Mouse (Mus musculus): ENCODE measurements at regions not wholly inside any gene's neighbourhood (a gene's known extent, or its start where the extent isn't known, plus 50 kb on each side); places are given as distances from the start of the nearest gene placed in this dataset.
A peak's percentile ranks its signal among the peaks of the same experiment; 100 is the strongest.

- DNase-seq (ENCODE audit: low spot score in 2 of 2): no peak
These were observed 52.2 kb upstream of the Foxo6 start for GRCm38 (mm10) chr4:120339371-120339770.

GRCm38 (mm10) chr4:120340686-120341085 lies 53.5 kb upstream of the Foxo6 start:
- no peak for DNase-seq (ENCODE audit: low spot score in 2 of 2)

GRCm38 (mm10) chr4:120341933-120342332 lies 54.8 kb upstream of the Foxo6 start:
- no peak for DNase-seq (ENCODE audit: low spot score in 2 of 2)

- DNase-seq (ENCODE audit: low spot score in 2 of 2): no peak
These were observed 55.5 kb upstream of the Foxo6 start for GRCm38 (mm10) chr4:120342658-120343057.

GRCm38 (mm10) chr4:120345676-120346465 lies 58.7 kb upstream of the Foxo6 start:
- DNase-seq (ENCODE audit: low spot score in 2 of 2): no peak

- DNase-seq (ENCODE audit: low spot score in 2 of 2): no peak
These were observed 55.2 kb upstream of the Scmh1 start for GRCm38 (mm10) chr4:120349841-120350240.

GRCm38 (mm10) chr4:120353784-120354183 lies 51.3 kb upstream of the Scmh1 start:
- DNase-seq (ENCODE audit: low spot score in 2 of 2): peak in 1 of 2 experiments; percentile 35

All from layer of hippocampus, adult 18-20 months (tissue).